Mouse (Mus musculus): ENCODE measurements around the gene Npy. TPM values are rescaled to one million over a fixed set of nuclear protein-coding genes. Genes with fewer than 3 reads are reported as not detected.

Npy gene
- polyA plus RNA-seq, 1 experiment: 1.4 TPM

GRCm38 (mm10) chr6:49822871-49823230 lies 341 bp downstream of the Npy start:
- H3K27ac ChIP-seq (ENCODE audit: control insufficient read depth, insufficient read depth, low read length): no peak overlapping the region
- TF ChIP-seq CTCF (IDR thresholded peaks at IDR 0.05; ENCODE audit: borderline replicate concordance, control insufficient read depth, extremely low read depth, insufficient read depth, low read length, poor library complexity): no peak
- TF ChIP-seq POLR2A (IDR thresholded peaks at IDR 0.05; ENCODE audit: control insufficient read depth, extremely low read depth, insufficient read depth, low read length, poor library complexity): no peak
- DNase-seq: no peak
- no peak overlapping the region for H3K4me3 ChIP-seq (ENCODE audit: control insufficient read depth, insufficient read depth, low read length)
- peaks cover 9% of the 10 kb centered on the region for H3K27me3 ChIP-seq (ENCODE audit: control insufficient read depth, insufficient read depth, low read length)
- no peaks in the 10 kb centered on the region for H3K36me3 ChIP-seq (ENCODE audit: control insufficient read depth, insufficient read depth, low read length)
- 9% methylated on average over 10 of the region's 10 CpGs for WGBS
- no peaks in the 10 kb centered on the region for H3K4me1 ChIP-seq (replicated peaks; ENCODE audit: control insufficient read depth, insufficient read depth, low read length)

- H3K27me3 ChIP-seq (ENCODE audit: control insufficient read depth, insufficient read depth, low read length): peaks cover 9% of the 10 kb centered on the region
- no peak overlapping the region for H3K4me3 ChIP-seq (ENCODE audit: control insufficient read depth, insufficient read depth, low read length)
- H3K36me3 ChIP-seq (ENCODE audit: control insufficient read depth, insufficient read depth, low read length): no peaks in the 10 kb centered on the region
- no peaks in the 10 kb centered on the region for H3K4me1 ChIP-seq (replicated peaks; ENCODE audit: control insufficient read depth, insufficient read depth, low read length)
- DNase-seq: no peak
- TF ChIP-seq POLR2A (IDR thresholded peaks at IDR 0.05; ENCODE audit: control insufficient read depth, extremely low read depth, insufficient read depth, low read length, poor library complexity): no peak
- TF ChIP-seq CTCF (IDR thresholded peaks at IDR 0.05; ENCODE audit: borderline replicate concordance, control insufficient read depth, extremely low read depth, insufficient read depth, low read length, poor library complexity): no peak
- 25% methylated on average over 15 of the region's 15 CpGs for WGBS
- no peak overlapping the region for H3K27ac ChIP-seq (ENCODE audit: control insufficient read depth, insufficient read depth, low read length)
Measured at GRCm38 (mm10) chr6:49823371-49823770, 861 bp downstream of the Npy start.

- no peak overlapping the region for H3K4me3 ChIP-seq (ENCODE audit: control insufficient read depth, insufficient read depth, low read length)
- H3K27me3 ChIP-seq (ENCODE audit: control insufficient read depth, insufficient read depth, low read length): peaks cover 9% of the 10 kb centered on the region
Measured at GRCm38 (mm10) chr6:49823821-49824220, 1.3 kb downstream of the Npy start.

GRCm38 (mm10) chr6:49831579-49831978 lies 9.1 kb downstream of the Npy start:
- Histone ChIP-seq H3K4me1 (replicated peaks; ENCODE audit: control insufficient read depth, insufficient read depth, low read length) (no peaks in the 10 kb centered on the region), H3K27ac (ENCODE audit: control insufficient read depth, insufficient read depth, low read length) (no peak overlapping the region), H3K27me3 (ENCODE audit: control insufficient read depth, insufficient read depth, low read length) (peaks cover 2% of the 10 kb centered on the region; the same call in 1 of the 2 replicates), H3K36me3 (ENCODE audit: control insufficient read depth, insufficient read depth, low read length) (no peaks in the 10 kb centered on the region), H3K4me3 (ENCODE audit: control insufficient read depth, insufficient read depth, low read length) (no peak overlapping the region)
- DNase-seq: no peak
- TF ChIP-seq POLR2A (IDR thresholded peaks at IDR 0.05; ENCODE audit: control insufficient read depth, extremely low read depth, insufficient read depth, low read length, poor library complexity) (no peak), CTCF (IDR thresholded peaks at IDR 0.05; ENCODE audit: borderline replicate concordance, control insufficient read depth, extremely low read depth, insufficient read depth, low read length, poor library complexity) (no peak)
- 47% methylated on average over 2 of the region's 2 CpGs for WGBS

More at GRCm38 (mm10) chr6:49823821-49824220, 1.3 kb downstream of the Npy start:
- 44% methylated on average over 2 of the region's 2 CpGs for WGBS
- no peak for DNase-seq
- Histone ChIP-seq H3K27ac (ENCODE audit: control insufficient read depth, insufficient read depth, low read length) (no peak overlapping the region), H3K4me1 (replicated peaks; ENCODE audit: control insufficient read depth, insufficient read depth, low read length) (no peaks in the 10 kb centered on the region), H3K36me3 (ENCODE audit: control insufficient read depth, insufficient read depth, low read length) (no peaks in the 10 kb centered on the region)
- no peak for TF ChIP-seq CTCF (IDR thresholded peaks at IDR 0.05; ENCODE audit: borderline replicate concordance, control insufficient read depth, extremely low read depth, insufficient read depth, low read length, poor library complexity)
- TF ChIP-seq POLR2A (IDR thresholded peaks at IDR 0.05; ENCODE audit: control insufficient read depth, extremely low read depth, insufficient read depth, low read length, poor library complexity): no peak

DNA sequence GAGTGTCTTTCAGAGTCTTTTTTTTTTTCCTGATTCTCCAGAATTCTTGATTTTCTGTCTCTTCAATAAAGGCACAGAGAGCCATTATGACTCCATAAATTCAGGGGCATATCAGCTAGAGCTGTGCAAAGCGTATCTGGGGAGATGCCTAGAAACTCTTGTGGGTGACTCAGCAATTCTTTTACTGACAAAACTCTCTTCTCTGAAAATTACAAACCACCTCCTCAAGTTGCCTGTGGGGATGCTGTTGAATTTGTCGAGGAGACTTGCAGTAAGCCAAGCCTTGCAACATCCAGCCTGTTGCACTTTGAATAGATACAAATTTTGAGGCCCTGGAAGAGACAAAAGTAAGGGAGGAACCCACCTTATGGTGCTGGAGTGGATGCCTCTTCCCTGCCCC lies 34.3 kb downstream of the Npy start:
- no peak for DNase-seq
- Histone ChIP-seq H3K27ac (ENCODE audit: control insufficient read depth, insufficient read depth, low read length) (no peak overlapping the region), H3K27me3 (ENCODE audit: control insufficient read depth, insufficient read depth, low read length) (no peaks in the 10 kb centered on the region), H3K4me3 (ENCODE audit: control insufficient read depth, insufficient read depth, low read length) (no peak overlapping the region), H3K4me1 (replicated peaks; ENCODE audit: control insufficient read depth, insufficient read depth, low read length) (no peaks in the 10 kb centered on the region), H3K36me3 (ENCODE audit: control insufficient read depth, insufficient read depth, low read length) (no peaks in the 10 kb centered on the region)
- no peak for TF ChIP-seq CTCF (IDR thresholded peaks at IDR 0.05; ENCODE audit: borderline replicate concordance, control insufficient read depth, extremely low read depth, insufficient read depth, low read length, poor library complexity)
- no peak for TF ChIP-seq POLR2A (IDR thresholded peaks at IDR 0.05; ENCODE audit: control insufficient read depth, extremely low read depth, insufficient read depth, low read length, poor library complexity)
- 29% methylated on average over 2 of the region's 2 CpGs for WGBS

DNA sequence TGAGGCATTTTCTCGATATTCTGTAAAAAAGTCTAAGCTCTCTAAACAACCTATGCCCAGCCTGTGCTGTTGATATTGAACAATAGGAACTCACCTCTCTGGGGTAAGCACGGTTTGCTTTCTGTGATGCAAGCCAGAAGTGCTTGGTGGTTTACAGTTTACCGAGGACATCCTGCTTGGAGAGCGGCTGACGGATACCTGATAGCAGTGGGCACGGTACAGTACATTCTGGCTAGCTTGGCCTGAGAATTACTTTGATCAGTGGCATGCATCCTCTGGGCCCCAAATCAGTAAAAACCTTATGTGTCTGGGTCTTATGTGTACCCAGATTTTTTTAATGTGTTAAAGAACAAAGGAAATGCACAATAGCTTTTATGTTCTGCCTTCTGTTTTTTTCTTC lies 45.1 kb downstream of the Npy start:
- Histone ChIP-seq H3K27me3 (ENCODE audit: control insufficient read depth, insufficient read depth, low read length) (no peaks in the 10 kb centered on the region), H3K4me3 (ENCODE audit: control insufficient read depth, insufficient read depth, low read length) (no peak overlapping the region), H3K4me1 (replicated peaks; ENCODE audit: control insufficient read depth, insufficient read depth, low read length) (no peaks in the 10 kb centered on the region), H3K36me3 (ENCODE audit: control insufficient read depth, insufficient read depth, low read length) (no peaks in the 10 kb centered on the region), H3K27ac (ENCODE audit: control insufficient read depth, insufficient read depth, low read length) (no peak overlapping the region)
- TF ChIP-seq POLR2A (IDR thresholded peaks at IDR 0.05; ENCODE audit: control insufficient read depth, extremely low read depth, insufficient read depth, low read length, poor library complexity) (no peak), CTCF (IDR thresholded peaks at IDR 0.05; ENCODE audit: borderline replicate concordance, control insufficient read depth, extremely low read depth, insufficient read depth, low read length, poor library complexity) (no peak)
- 48% methylated on average over 6 of the region's 6 CpGs for WGBS
- DNase-seq: no peak

DNA sequence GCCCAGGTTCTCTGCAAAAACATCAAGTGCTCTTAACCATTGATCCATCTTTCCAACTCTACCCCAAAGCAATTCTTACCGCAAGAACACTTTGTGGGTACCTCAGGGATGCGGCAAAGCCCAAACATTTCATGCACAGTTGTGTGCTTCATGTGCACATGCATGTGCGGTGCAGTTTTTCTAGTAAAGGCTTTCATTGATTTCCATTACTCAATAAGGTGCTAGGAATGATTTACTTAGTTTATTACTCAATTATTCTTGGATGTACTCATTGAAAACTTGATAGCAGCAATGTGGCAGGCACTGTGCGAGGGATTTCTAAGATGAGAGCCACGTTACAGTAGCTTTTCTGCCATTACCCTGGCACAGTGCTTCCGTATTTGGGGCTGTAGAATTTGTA lies 48.6 kb downstream of the Npy start:
- Histone ChIP-seq H3K27me3 (ENCODE audit: control insufficient read depth, insufficient read depth, low read length) (no peaks in the 10 kb centered on the region), H3K4me3 (ENCODE audit: control insufficient read depth, insufficient read depth, low read length) (no peak overlapping the region), H3K4me1 (replicated peaks; ENCODE audit: control insufficient read depth, insufficient read depth, low read length) (no peaks in the 10 kb centered on the region), H3K36me3 (ENCODE audit: control insufficient read depth, insufficient read depth, low read length) (no peaks in the 10 kb centered on the region), H3K27ac (ENCODE audit: control insufficient read depth, insufficient read depth, low read length) (no peak overlapping the region)
- TF ChIP-seq CTCF (IDR thresholded peaks at IDR 0.05; ENCODE audit: borderline replicate concordance, control insufficient read depth, extremely low read depth, insufficient read depth, low read length, poor library complexity) (no peak), POLR2A (IDR thresholded peaks at IDR 0.05; ENCODE audit: control insufficient read depth, extremely low read depth, insufficient read depth, low read length, poor library complexity) (no peak)
- no peak for DNase-seq
- 95% methylated on average over 6 of the region's 6 CpGs for WGBS
